Mouse (Mus musculus) adrenal gland, postnatal 0 days (tissue): Measurements from ENCODE around the gene Lcorl. TPM values are rescaled to one million over a fixed set of nuclear protein-coding genes. Genes with fewer than 3 reads are reported as not detected.

ENCODE experiments used
- polyA plus RNA-seq: library from polyadenylated mRNA; unstranded; fragments of >200 nt; fragmentation: Nextera tagmentation; extraction: Ambion mirVana; gene quantifications from 2 replicates; pipeline ENCODE4 v1.2.1, GENCODE M21; 2015

Lcorl gene
- polyA plus RNA-seq, result 12.5 and 17.8 TPM in 2 replicates

DNA sequence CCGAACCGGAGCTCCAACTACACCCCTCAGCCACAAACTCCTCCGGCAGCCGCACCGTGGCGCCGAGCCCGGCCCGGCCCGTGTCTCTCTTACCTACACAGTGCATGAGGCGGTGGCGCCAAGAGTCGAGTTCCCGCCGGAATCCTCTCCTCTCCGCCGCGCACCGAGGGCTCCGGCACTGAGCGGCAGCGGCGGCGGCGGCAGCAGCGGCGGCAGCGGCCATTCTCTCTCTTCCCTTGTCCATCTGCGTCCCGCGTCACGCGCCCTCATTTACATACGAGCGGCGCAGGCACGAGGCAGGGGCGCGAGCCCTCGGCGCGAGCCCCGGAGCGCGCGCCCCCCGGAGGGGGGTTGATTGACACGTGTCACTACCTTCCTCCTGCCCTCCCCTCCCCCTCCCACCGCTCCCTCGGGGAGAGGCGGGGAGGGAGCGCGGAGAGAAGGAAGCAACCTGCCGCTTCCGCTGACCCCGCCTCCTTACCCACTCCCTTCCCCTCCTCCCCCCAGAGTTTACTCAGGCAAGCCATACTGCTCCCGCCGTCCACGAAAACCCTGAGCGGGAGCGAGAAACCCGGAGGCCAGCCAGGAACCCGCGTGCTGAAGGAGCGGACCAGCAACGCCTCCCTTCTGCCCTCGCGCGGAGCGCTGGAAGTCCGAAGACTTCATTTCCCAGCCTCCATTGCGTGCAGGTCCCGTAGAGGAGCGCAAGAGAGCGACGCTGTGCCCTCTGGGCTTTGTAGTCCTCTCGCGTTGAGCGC lies at the start of gene Lcorl:
Gene Lcorl (minus strand): TSS at position 362 of the 758 bp plus-strand sequence.

DNA sequence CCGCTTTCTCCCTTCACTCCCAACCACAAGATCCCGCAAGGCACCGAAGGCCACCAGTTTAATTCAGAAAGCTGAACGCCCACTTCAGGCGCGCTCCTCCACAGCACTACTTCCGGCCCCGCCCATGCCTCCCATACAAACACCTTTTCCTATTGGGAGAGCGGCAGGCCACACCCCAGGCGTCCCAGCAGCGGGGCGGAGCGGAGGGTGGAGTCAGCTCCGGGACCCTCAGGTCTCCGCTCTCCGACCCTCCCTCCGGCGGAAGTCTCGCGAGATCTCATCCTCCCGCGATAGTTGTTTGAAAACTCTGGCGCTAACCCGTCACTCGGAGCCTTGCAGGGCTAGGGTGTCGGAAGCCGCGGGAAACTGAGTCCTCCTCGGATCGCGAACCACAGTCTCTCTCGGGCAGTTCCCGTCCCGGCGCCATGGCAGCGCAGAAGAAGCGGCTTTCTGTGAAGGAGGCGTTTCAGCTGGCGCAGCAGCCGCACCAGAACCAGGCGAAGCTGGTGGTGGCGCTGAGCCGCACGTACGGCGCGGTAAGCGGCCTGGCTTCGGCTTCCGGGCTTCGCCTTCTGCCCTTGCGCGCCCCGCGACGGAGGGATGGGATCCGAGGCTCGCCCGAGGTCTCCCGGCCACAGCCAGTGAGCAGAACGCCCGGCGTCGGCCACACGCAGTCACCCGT lies 187.7 kb downstream of the Lcorl start, which contains the start of gene Ncapg:
Gene Ncapg (plus strand): TSS at position 322 of the 682 bp plus-strand sequence.

Other genes starting within 250 kb of the Lcorl start
- 0.77 and 1.8 TPM in 2 replicates for gene Fam184b, start 218.0 kb downstream of the Lcorl start, polyA plus RNA-seq
- 7.7 and 11.2 TPM in 2 replicates for gene Ncapg, start 187.7 kb downstream of the Lcorl start, polyA plus RNA-seq